8 mouse cellular contexts compared by ENCODE assay signal in genomic region chr7:110164712-110165122, GRCm38 (mm10). TPM values are rescaled to one million over a fixed set of nuclear protein-coding genes. Genes with fewer than 3 reads are reported as not detected.
A peak's percentile ranks its signal among the peaks of the same experiment; 100 is the strongest.
DNase-seq lines count a peak whose midpoint lies in the region; ATAC-seq and TF ChIP-seq lines count a peak whose summit lies in the region.

No protein-coding gene starts in this region.

- no peaks in the 10 kb centered on the region for H3K27me3 ChIP-seq in heart, embryonic 12.5 days (replicated peaks)
- no peaks in the 10 kb centered on the region for H3K27me3 ChIP-seq in kidney, postnatal 0 days (ENCODE audit: insufficient read depth, low read length)
- no peaks in the 10 kb centered on the region for H3K27me3 ChIP-seq in liver, embryonic 11.5 days (replicated peaks; ENCODE audit: control insufficient read depth, insufficient read depth, low read length)
- no peaks in the 10 kb centered on the region for H3K27me3 ChIP-seq in stomach, embryonic 14.5 days (ENCODE audit: control insufficient read depth, insufficient read depth, low read length)

- H3K9ac ChIP-seq in heart, embryonic 12.5 days = peak overlapping the region; percentile 84
- peak overlapping the region; percentile 54 for H3K9ac ChIP-seq in kidney, postnatal 0 days (ENCODE audit: low read depth, low read length)
- peak overlapping the region; percentile 77 for H3K9ac ChIP-seq in liver, embryonic 11.5 days (ENCODE audit: low read depth, low read length)
- peak overlapping the region; percentile 65 for H3K9ac ChIP-seq in stomach, embryonic 14.5 days (replicated peaks; ENCODE audit: low read depth, low read length)

- TF ChIP-seq CTCF in kidney, postnatal 0 days (IDR thresholded peaks at IDR 0.05; ENCODE audit: low read depth) = peak; percentile 98

- no peaks in the 10 kb centered on the region for H3K36me3 ChIP-seq in heart, embryonic 12.5 days
- no peaks in the 10 kb centered on the region for H3K36me3 ChIP-seq in kidney, postnatal 0 days (ENCODE audit: insufficient read depth, low read length)
- H3K36me3 ChIP-seq in liver, embryonic 11.5 days (ENCODE audit: control insufficient read depth, insufficient read depth, low read length) = no peaks in the 10 kb centered on the region
- no peaks in the 10 kb centered on the region for H3K36me3 ChIP-seq in stomach, embryonic 14.5 days (ENCODE audit: control insufficient read depth, insufficient read depth, low read length)

- H3K4me3 ChIP-seq in heart, embryonic 12.5 days = peak overlapping the region; percentile 53
- peak overlapping the region; percentile 44 for H3K4me3 ChIP-seq in kidney, postnatal 0 days (replicated peaks; ENCODE audit: low read depth, low read length)
- H3K4me3 ChIP-seq in liver, embryonic 11.5 days (ENCODE audit: low read depth, low read length) = peak overlapping the region; percentile 49
- H3K4me3 ChIP-seq in stomach, embryonic 14.5 days (ENCODE audit: low read depth, low read length) = peak overlapping the region; percentile 49

- peak; percentile 92 for DNase-seq in CD4-positive helper T cell, adult 2 months (ENCODE audit: low read depth, low spot score)
- DNase-seq in brain, embryonic 18.5 days (ENCODE audit: low read depth, low spot score) = peak; percentile 70
- DNase-seq in kidney, postnatal 0 days (ENCODE audit: low spot score) = peak; percentile 96
- peak; percentile 93 for DNase-seq in liver, embryonic 11.5 days (ENCODE audit: low spot score)
- peak; percentile 94 for DNase-seq in naive thymus-derived CD4-positive, alpha-beta T cell, adult 2 months (ENCODE audit: low read depth)

- peak; percentile 96 for ATAC-seq in erythroid progenitor cell, adult 5-6 weeks (replicated peaks; ENCODE audit: low FRiP score, poor library complexity, severe bottlenecking)
- peak; percentile 94 for ATAC-seq in heart, embryonic 12.5 days (ENCODE audit: insufficient number of reproducible peaks, low FRiP score)
- ATAC-seq in kidney, postnatal 0 days (replicated peaks; ENCODE audit: low FRiP score, low read depth) = peak; percentile 90
- ATAC-seq in liver, embryonic 11.5 days (replicated peaks; ENCODE audit: low FRiP score) = peak; percentile 94
- ATAC-seq in stomach, embryonic 14.5 days (ENCODE audit: insufficient number of reproducible peaks, insufficient read depth, low FRiP score, low read depth) = peak; percentile 93

- whole genome bisulfite sequencing in heart, embryonic 12.5 days = under 1% methylated on average over 20 of the region's 20 CpGs
- WGBS in kidney, postnatal 0 days = 3% methylated on average over 20 of the region's 20 CpGs
- WGBS in liver, embryonic 11.5 days = 1% methylated on average over 20 of the region's 20 CpGs
- WGBS in stomach, embryonic 14.5 days = under 1% methylated on average over 20 of the region's 20 CpGs

- H3K9me3 ChIP-seq in heart, embryonic 12.5 days (replicated peaks) = no peaks in the 10 kb centered on the region
- no peaks in the 10 kb centered on the region for H3K9me3 ChIP-seq in kidney, postnatal 0 days (replicated peaks; ENCODE audit: low read length)
- no peaks in the 10 kb centered on the region for H3K9me3 ChIP-seq in liver, embryonic 11.5 days (ENCODE audit: control insufficient read depth, low read length)
- no peaks in the 10 kb centered on the region for H3K9me3 ChIP-seq in stomach, embryonic 14.5 days (ENCODE audit: control insufficient read depth, low read depth, low read length)

- H3K4me1 ChIP-seq in heart, embryonic 12.5 days (replicated peaks) = 0 out of 2 replicates have a peak, but pooled peaks cover 5% of the 10 kb centered on the region
- no peaks in the 10 kb centered on the region for H3K4me1 ChIP-seq in kidney, postnatal 0 days (replicated peaks; ENCODE audit: insufficient read depth, low read length)
- no peaks in the 10 kb centered on the region for H3K4me1 ChIP-seq in liver, embryonic 11.5 days (replicated peaks; ENCODE audit: control insufficient read depth, insufficient read depth, low read length)
- H3K4me1 ChIP-seq in stomach, embryonic 14.5 days (ENCODE audit: control insufficient read depth, insufficient read depth, low read length) = no peaks in the 10 kb centered on the region

- peak overlapping the region; percentile 82 for H3K4me2 ChIP-seq in heart, embryonic 12.5 days
- H3K4me2 ChIP-seq in kidney, postnatal 0 days (ENCODE audit: low read length) = peak overlapping the region; percentile 84
- H3K4me2 ChIP-seq in liver, embryonic 11.5 days = peak overlapping the region; percentile 77
- H3K4me2 ChIP-seq in stomach, embryonic 14.5 days (replicated peaks; ENCODE audit: low read depth, low read length) = peak overlapping the region; percentile 87

- H3K27ac ChIP-seq in heart, embryonic 12.5 days (ENCODE audit: poor library complexity, severe bottlenecking) = peak overlapping the region; percentile 96
- peak overlapping the region; percentile 85 for H3K27ac ChIP-seq in kidney, postnatal 0 days
- peak overlapping the region; percentile 84 for H3K27ac ChIP-seq in liver, embryonic 11.5 days (ENCODE audit: low read depth, low read length)
- H3K27ac ChIP-seq in stomach, embryonic 14.5 days (ENCODE audit: low read length) = peak overlapping the region; percentile 98

RNA-seq across cellular contexts. Expression of gene Wee1, which starts 42.9 kb away (rescaled TPM):
- total RNA-seq in erythroid progenitor cell, adult 5-6 weeks (2015; ENCODE audit: low replicate concordance) = 34.6 and 54.9 TPM in 2 replicates
- total RNA-seq in erythroid progenitor cell, adult 5-6 weeks (2017; ENCODE audit: low replicate concordance) = 22.3 and 28.8 TPM in 2 replicates
- polyA plus RNA-seq in heart, embryonic 12.5 days (2016; fragmentation: Nextera tagmentation; extraction: Ambion mirVana) = 38.1 and 38.6 TPM in 2 replicates
- 15.4 and 16.9 TPM in 2 replicates for polyA plus RNA-seq in kidney, postnatal 0 days (2015; fragmentation: Nextera tagmentation; extraction: Ambion mirVana)
- polyA plus RNA-seq in liver, embryonic 11.5 days (2014; fragmentation: Nextera tagmentation; extraction: Ambion mirVana) = 26.5 and 28.0 TPM in 2 replicates
- polyA plus RNA-seq in stomach, embryonic 14.5 days (2014; fragmentation: Nextera tagmentation; extraction: Ambion mirVana) = 38.7 and 41.2 TPM in 2 replicates

RNA-seq across cellular contexts. Expression of gene Swap70, which starts 56.8 kb away (rescaled TPM):
- total RNA-seq in erythroid progenitor cell, adult 5-6 weeks (2015; ENCODE audit: low replicate concordance) = 10.5 and 11.7 TPM in 2 replicates
- 10.5 and 18.2 TPM in 2 replicates for total RNA-seq in erythroid progenitor cell, adult 5-6 weeks (2017; ENCODE audit: low replicate concordance)
- 22.6 and 23.1 TPM in 2 replicates for polyA plus RNA-seq in heart, embryonic 12.5 days (2016; fragmentation: Nextera tagmentation; extraction: Ambion mirVana)
- 23.3 and 26.0 TPM in 2 replicates for polyA plus RNA-seq in kidney, postnatal 0 days (2015; fragmentation: Nextera tagmentation; extraction: Ambion mirVana)
- polyA plus RNA-seq in liver, embryonic 11.5 days (2014; fragmentation: Nextera tagmentation; extraction: Ambion mirVana) = 19.6 and 25.3 TPM in 2 replicates
- polyA plus RNA-seq in stomach, embryonic 14.5 days (2014; fragmentation: Nextera tagmentation; extraction: Ambion mirVana) = 25.2 and 26.9 TPM in 2 replicates

Comparison
In these comparisons a context has a peak if more than half of its experiments do, and no peak if none do; other contexts are left out.
1. Peak in every context shown above with its lines: DNase-seq, ATAC-seq, H3K4me3 ChIP-seq and H3K27ac ChIP-seq.